Mouse (Mus musculus) spleen, embryonic (tissue): Measurements from ENCODE around the gene Klhdc9.

ENCODE experiments used
- CTCF ChIA-PET: fragments of 350-600 bp; sonication (Branson Sonifier 250); formaldehyde crosslinking; loops from one replicate; lab custom pipeline; 2022; lab: Charles Lee

The Klhdc9 gene

GRCm38 (mm10) chr1:171360656-171361055, at the start of gene Klhdc9:
Klhdc9 (minus strand) TSS chr1:171360798.
- CTCF ChIA-PET = no interaction called here

- CTCF ChIA-PET = interaction anchor here (0.7 to 1.2 kb wide), 2 partner anchors 30 to 883 kb away, joined by 3 read pairs; no protein-coding TSS in a partner anchor
These were observed 49.6 kb upstream of the Klhdc9 start for GRCm38 (mm10) chr1:171410231-171410630.

- CTCF ChIA-PET = no interaction called here
These were observed 46.7 kb upstream of the Klhdc9 start for GRCm38 (mm10) chr1:171407263-171407662.

- CTCF ChIA-PET = no interaction called here
These were observed 42.4 kb upstream of the Klhdc9 start for GRCm38 (mm10) chr1:171402991-171403390.

- CTCF ChIA-PET = no interaction called here
These were observed 41.2 kb upstream of the Klhdc9 start for GRCm38 (mm10) chr1:171401821-171402220.

GRCm38 (mm10) chr1:171390101-171390500, 29.5 kb upstream of the Klhdc9 start:
- CTCF ChIA-PET = no interaction called here

GRCm38 (mm10) chr1:171388376-171389102, 27.9 kb upstream of the Klhdc9 start, which contains the start of gene Arhgap30:
Arhgap30 (plus strand) TSS chr1:171388954.
- CTCF ChIA-PET = no interaction called here

- CTCF ChIA-PET = interaction anchor here (1.0 kb wide), 1 partner anchor 10 kb away, joined by 4 read pairs; no protein-coding TSS in a partner anchor
These were observed 26.5 kb upstream of the Klhdc9 start for GRCm38 (mm10) chr1:171387099-171387498.

- CTCF ChIA-PET = interaction anchor here (0.5 to 1.1 kb wide), 2 partner anchors 26 to 27 kb away, joined by 5 to 11 read pairs; partner anchors contain the start of gene Usf1
These were observed 24.6 kb upstream of the Klhdc9 start for GRCm38 (mm10) chr1:171385171-171385570.

GRCm38 (mm10) chr1:171384361-171384760, 23.8 kb upstream of the Klhdc9 start:
- CTCF ChIA-PET = interaction anchor here (0.6 to 1.1 kb wide), 2 partner anchors 26 to 282 kb away, joined by 6 to 11 read pairs; no protein-coding TSS in a partner anchor

- CTCF ChIA-PET = no interaction called here
These were observed 21.6 kb upstream of the Klhdc9 start for GRCm38 (mm10) chr1:171382096-171382620.

- CTCF ChIA-PET = interaction anchor here (1.4 kb wide), 1 partner anchor 30 kb away, joined by 3 read pairs; no protein-coding TSS in a partner anchor
These were observed 19.5 kb upstream of the Klhdc9 start for GRCm38 (mm10) chr1:171379935-171380599.

GRCm38 (mm10) chr1:171378298-171378697, 17.7 kb upstream of the Klhdc9 start:
- CTCF ChIA-PET = no interaction called here

GRCm38 (mm10) chr1:171375646-171376097, 15.1 kb upstream of the Klhdc9 start:
- CTCF ChIA-PET = no interaction called here

- CTCF ChIA-PET = no interaction called here
These were observed 13.3 kb upstream of the Klhdc9 start for GRCm38 (mm10) chr1:171373946-171374345.

- CTCF ChIA-PET = interaction anchor here (0.6 kb wide), 1 partner anchor 178 kb away, joined by 3 read pairs; no protein-coding TSS in a partner anchor
These were observed 12.3 kb upstream of the Klhdc9 start for GRCm38 (mm10) chr1:171372880-171373279.

GRCm38 (mm10) chr1:171369845-171370556, 9.4 kb upstream of the Klhdc9 start, which contains the start of gene Nectin4:
Nectin4 (plus strand) TSS chr1:171370099.
- CTCF ChIA-PET = no interaction called here

- CTCF ChIA-PET = interaction anchor here (0.5 to 0.7 kb wide), 2 partner anchors 10 to 35 kb away, joined by 3 to 12 read pairs; no protein-coding TSS in a partner anchor
These were observed 5.3 kb upstream of the Klhdc9 start for GRCm38 (mm10) chr1:171365934-171366333.

GRCm38 (mm10) chr1:171361106-171362103, 807 bp upstream of the Klhdc9 start:
- CTCF ChIA-PET = no interaction called here

GRCm38 (mm10) chr1:171360253-171360652, 345 bp downstream of the Klhdc9 start:
- CTCF ChIA-PET = no interaction called here
